Comparison of ENCODE assay signal across 11 mouse cellular contexts in the genomic region with DNA sequence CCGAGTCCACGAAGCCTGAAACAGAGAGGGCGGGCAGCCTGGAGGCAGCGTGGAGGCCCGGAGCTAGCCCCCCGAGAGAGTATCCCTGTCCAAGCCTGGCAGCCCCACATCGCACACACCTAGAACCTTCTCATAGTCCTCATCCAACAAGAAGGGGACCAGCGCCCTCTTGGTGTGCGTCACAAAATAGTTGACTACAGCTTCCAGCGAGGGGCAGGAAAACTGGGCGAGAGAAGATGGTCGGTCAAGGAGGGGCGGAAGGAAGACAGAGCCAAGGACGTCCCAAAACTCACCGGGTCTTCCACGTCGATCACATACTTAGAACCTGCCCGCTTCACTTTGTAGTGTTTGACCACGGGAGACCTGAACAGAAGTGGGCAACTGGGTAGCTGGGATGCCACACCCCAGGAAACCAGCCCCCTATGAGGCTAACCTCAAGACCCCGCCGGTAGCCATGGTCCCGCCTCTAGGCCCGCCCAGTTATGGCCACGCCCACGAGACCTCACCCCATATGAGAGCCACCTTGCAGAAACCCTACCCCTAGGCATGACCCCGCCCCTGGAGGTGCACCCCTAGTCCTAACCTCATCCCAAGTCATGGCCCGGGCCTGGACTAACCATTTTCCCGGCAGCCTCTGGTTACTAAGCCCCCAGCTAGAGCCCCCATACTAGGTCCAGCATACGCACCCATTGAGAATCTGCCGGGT. TPM values are rescaled to one million over a fixed set of nuclear protein-coding genes. Genes with fewer than 3 reads are reported as not detected.
A peak's percentile ranks its signal among the peaks of the same experiment; 100 is the strongest.
DNase-seq lines count a peak whose midpoint lies in the region; ATAC-seq and TF ChIP-seq lines count a peak whose summit lies in the region.
"Had no signal": no experiment of that assay in that cellular context is flagged by ENCODE, and none has a peak within 500 bp of the region (broad histone marks: within the 10 kb centered on the region; RNA-seq: fewer than 3 reads in every experiment).

No protein-coding gene starts in this region.

- H3K9me3 ChIP-seq in heart, embryonic 16.5 days (replicated peaks; ENCODE audit: control insufficient read depth, low read length) = 0 out of 2 replicates have a peak, but pooled peaks cover 3% of the 10 kb centered on the region
- H3K9me3 ChIP-seq in forebrain, postnatal 0 days (ENCODE audit: low read length) = no peaks in the 10 kb centered on the region
- no peaks in the 10 kb centered on the region for H3K9me3 ChIP-seq in midbrain, embryonic 11.5 days (ENCODE audit: control insufficient read depth, low read length)

- H3K9ac ChIP-seq in heart, embryonic 16.5 days (ENCODE audit: low read length) = no peak overlapping the region; the same call in 1 of the 2 replicates
- no peak overlapping the region for H3K9ac ChIP-seq in heart, adult 2 months (ENCODE audit: low read depth, low read length)
- H3K9ac ChIP-seq in forebrain, postnatal 0 days = no peak overlapping the region
- no peak overlapping the region for H3K9ac ChIP-seq in midbrain, embryonic 11.5 days (ENCODE audit: low read length)

- intact Hi-C loops in heart, adult 2 months (cut with DNase I) = no loop called here

- H3K79me2 ChIP-seq in heart, adult 2 months (replicated peaks; ENCODE audit: control insufficient read depth, insufficient read depth, low read length) = no peaks in the 10 kb centered on the region

- DNase-seq in heart, adult 2 months = no peak
- DNase-seq in R1 (ENCODE audit: low read depth, low spot score) = peak; percentile 87
- no peak for DNase-seq in forebrain, postnatal 0 days
- no peak for DNase-seq in midbrain, embryonic 11.5 days (ENCODE audit: low spot score, missing footprints)
- no peak for DNase-seq in cerebellum, adult 11-12 months
- DNase-seq in ovary, adult 18-20 months (ENCODE audit: low spot score) = no peak
- no peak for DNase-seq in right cerebral cortex, postnatal 10 days (ENCODE audit: low spot score in 2 of 2)
- DNase-seq: cerebellum, adult 11 months; kidney, adult 18-20 months had no signal

- H3K4me2 ChIP-seq in heart, embryonic 16.5 days (ENCODE audit: low read depth, low read length) = peak overlapping the region; percentile 34; the same call in 1 of the 2 replicates
- H3K4me2 ChIP-seq in forebrain, postnatal 0 days (ENCODE audit: low read depth) = no peak overlapping the region
- H3K4me2 ChIP-seq in midbrain, embryonic 11.5 days = peak overlapping the region; percentile 33

- 13% methylated on average over 30 of the region's 30 CpGs for WGBS in heart, embryonic 16.5 days
- 39% methylated on average over 30 of the region's 30 CpGs for WGBS in heart, adult 2 months
- 10% methylated on average over 30 of the region's 30 CpGs for WGBS in forebrain, postnatal 0 days
- 6% methylated on average over 30 of the region's 30 CpGs for WGBS in midbrain, embryonic 11.5 days

- no peak for TF ChIP-seq EP300 in heart, adult 2 months (IDR thresholded peaks at IDR 0.05; ENCODE audit: insufficient read depth, low read depth, low read length)

- no peak for TF ChIP-seq POLR2A in heart, adult 2 months (IDR thresholded peaks at IDR 0.05; ENCODE audit: insufficient read depth, low read depth, low read length)

- TF ChIP-seq CTCF in heart, adult 2 months (IDR thresholded peaks at IDR 0.05) = no peak
- 0 out of 2 replicates have a peak, but pooled peaks have one; percentile 16 for TF ChIP-seq CTCF in forebrain, postnatal 0 days (IDR thresholded peaks at IDR 0.05; ENCODE audit: low read depth)

- no peaks in the 10 kb centered on the region; the same call in 1 of the 2 replicates for H3K4me1 ChIP-seq in heart, embryonic 16.5 days (ENCODE audit: control insufficient read depth, insufficient read depth, low read length)
- no peaks in the 10 kb centered on the region; the same call in 1 of the 2 replicates for H3K4me1 ChIP-seq in heart, adult 2 months (ENCODE audit: control insufficient read depth, insufficient read depth, low read length)
- no peaks in the 10 kb centered on the region for H3K4me1 ChIP-seq in forebrain, postnatal 0 days (ENCODE audit: insufficient read depth)
- H3K4me1 ChIP-seq in midbrain, embryonic 11.5 days (ENCODE audit: control insufficient read depth, insufficient read depth, low read length) = peaks cover 2% of the 10 kb centered on the region; the same call in 1 of the 2 replicates

- no peak for ATAC-seq in heart, embryonic 16.5 days (replicated peaks; ENCODE audit: extremely low read depth, insufficient read depth, low FRiP score)
- no peak for ATAC-seq in forebrain, postnatal 0 days
- peak; percentile 36 for ATAC-seq in midbrain, embryonic 11.5 days (ENCODE audit: low FRiP score)

- H3K27me3 ChIP-seq in heart, embryonic 16.5 days (ENCODE audit: control insufficient read depth, insufficient read depth, low read length) = peaks cover 11% of the 10 kb centered on the region
- H3K27me3 ChIP-seq in heart, adult 2 months (ENCODE audit: control insufficient read depth, insufficient read depth, low read length) = no peaks in the 10 kb centered on the region
- peaks cover 4% of the 10 kb centered on the region; the same call in 1 of the 2 replicates for H3K27me3 ChIP-seq in forebrain, postnatal 0 days (ENCODE audit: insufficient read depth, low read length)
- peaks cover 7% of the 10 kb centered on the region; the same call in 1 of the 2 replicates for H3K27me3 ChIP-seq in midbrain, embryonic 11.5 days (ENCODE audit: control insufficient read depth, insufficient read depth, low read length)

- H3K36me3 ChIP-seq in heart, embryonic 16.5 days (ENCODE audit: control insufficient read depth, insufficient read depth) = no peaks in the 10 kb centered on the region
- H3K36me3 ChIP-seq in heart, adult 2 months (ENCODE audit: control insufficient read depth, insufficient read depth, low read length) = no peaks in the 10 kb centered on the region
- H3K36me3 ChIP-seq in forebrain, postnatal 0 days (ENCODE audit: insufficient read depth) = peaks cover 28% of the 10 kb centered on the region
- H3K36me3 ChIP-seq in midbrain, embryonic 11.5 days (ENCODE audit: control insufficient read depth, insufficient read depth, low read length) = 0 out of 2 replicates have a peak, but pooled peaks cover 2% of the 10 kb centered on the region
- H3K36me3 ChIP-seq: G1E had no signal

- H3K27ac ChIP-seq in heart, embryonic 16.5 days (ENCODE audit: low read length) = no peak overlapping the region
- no peak overlapping the region for H3K27ac ChIP-seq in heart, adult 2 months
- no peak overlapping the region for H3K27ac ChIP-seq in forebrain, postnatal 0 days (ENCODE audit: low read depth, low read length)
- H3K27ac ChIP-seq in midbrain, embryonic 11.5 days (ENCODE audit: low read depth, low read length) = no peak overlapping the region

- no peak overlapping the region for H3K4me3 ChIP-seq in heart, embryonic 16.5 days (ENCODE audit: low read length)
- H3K4me3 ChIP-seq in heart, adult 2 months = no peak overlapping the region
- H3K4me3 ChIP-seq in forebrain, postnatal 0 days (ENCODE audit: low read depth, low read length) = no peak overlapping the region
- H3K4me3 ChIP-seq in midbrain, embryonic 11.5 days (ENCODE audit: low read depth, low read length) = no peak overlapping the region

RNA-seq across cellular contexts. Expression of gene Stap2, which starts 5.4 kb away (rescaled TPM):
- 16.6 and 17.9 TPM in 2 replicates for polyA plus RNA-seq in heart, embryonic 16.5 days (2015; fragmentation: Nextera tagmentation; extraction: Ambion mirVana)
- 10 to 100 TPM; 12.2 to 14.8 TPM for total RNA-seq in heart, adult 2 months (2021)
- 28.6 and 30.6 TPM in 2 replicates for polyA plus RNA-seq in heart, adult 2 months (2012; rRNA removed)
- 2.2 and 4.5 TPM in 2 replicates for total RNA-seq in forebrain, postnatal 0 days (2014; rRNA removed)
- 4.0 and 4.3 TPM in 2 replicates for polyA plus RNA-seq in forebrain, postnatal 0 days (2015; fragmentation: Nextera tagmentation; extraction: Ambion mirVana)
- 3.6 and 4.5 TPM in 2 replicates for polyA plus RNA-seq in midbrain, embryonic 11.5 days (2014; fragmentation: Nextera tagmentation; extraction: Ambion mirVana)
- polyA plus RNA-seq: G1E had no signal

RNA-seq across cellular contexts. Expression of gene Mpnd, which starts 5.6 kb away (rescaled TPM):
- 77.4 and 78.0 TPM in 2 replicates for polyA plus RNA-seq in heart, embryonic 16.5 days (2015; fragmentation: Nextera tagmentation; extraction: Ambion mirVana)
- total RNA-seq in heart, adult 2 months (2021) = 10 to 100 TPM; 63.1 to 78.9 TPM
- 68.0 and 75.8 TPM in 2 replicates for polyA plus RNA-seq in heart, adult 2 months (2012; rRNA removed)
- 155 and 159 TPM in 2 replicates for total RNA-seq in forebrain, postnatal 0 days (2014; rRNA removed)
- polyA plus RNA-seq in forebrain, postnatal 0 days (2015; fragmentation: Nextera tagmentation; extraction: Ambion mirVana) = 99.0 and 110 TPM in 2 replicates
- 146 and 158 TPM in 2 replicates for polyA plus RNA-seq in midbrain, embryonic 11.5 days (2014; fragmentation: Nextera tagmentation; extraction: Ambion mirVana)

RNA-seq across cellular contexts. Expression of gene Fsd1, which starts 13.6 kb away (rescaled TPM):
- 2.3 and 3.5 TPM in 2 replicates for polyA plus RNA-seq in heart, embryonic 16.5 days (2015; fragmentation: Nextera tagmentation; extraction: Ambion mirVana)
- under 1 TPM; 0.50 to 0.61 TPM for total RNA-seq in heart, adult 2 months (2021)
- polyA plus RNA-seq in heart, adult 2 months (2012; rRNA removed) = 0.35 and 0.76 TPM in 2 replicates
- total RNA-seq in forebrain, postnatal 0 days (2014; rRNA removed) = 106 and 113 TPM in 2 replicates
- 162 and 169 TPM in 2 replicates for polyA plus RNA-seq in forebrain, postnatal 0 days (2015; fragmentation: Nextera tagmentation; extraction: Ambion mirVana)
- polyA plus RNA-seq in midbrain, embryonic 11.5 days (2014; fragmentation: Nextera tagmentation; extraction: Ambion mirVana) = 61.2 and 65.6 TPM in 2 replicates
- polyA plus RNA-seq: G1E had no signal

RNA-seq across cellular contexts. Expression of gene Shd, which starts 29.7 kb away (rescaled TPM):
- 6.6 and 6.9 TPM in 2 replicates for polyA plus RNA-seq in heart, embryonic 16.5 days (2015; fragmentation: Nextera tagmentation; extraction: Ambion mirVana)
- total RNA-seq in heart, adult 2 months (2021) = under 1 TPM; 0.63 to 0.64 TPM
- 1.9 TPM in 2 replicates for polyA plus RNA-seq in heart, adult 2 months (2012; rRNA removed)
- total RNA-seq in forebrain, postnatal 0 days (2014; rRNA removed) = 124 and 152 TPM in 2 replicates
- 106 and 116 TPM in 2 replicates for polyA plus RNA-seq in forebrain, postnatal 0 days (2015; fragmentation: Nextera tagmentation; extraction: Ambion mirVana)
- polyA plus RNA-seq in midbrain, embryonic 11.5 days (2014; fragmentation: Nextera tagmentation; extraction: Ambion mirVana) = 81.9 and 89.1 TPM in 2 replicates
- total RNA-seq: G1E had no signal

RNA-seq across cellular contexts. Expression of gene Sh3gl1, which starts 36.5 kb away (rescaled TPM):
- polyA plus RNA-seq in heart, embryonic 16.5 days (2015; fragmentation: Nextera tagmentation; extraction: Ambion mirVana) = 81.1 and 82.8 TPM in 2 replicates
- total RNA-seq in heart, adult 2 months (2021) = 10 to 100 TPM; 13.6 to 14.3 TPM
- 26.4 and 27.4 TPM in 2 replicates for polyA plus RNA-seq in heart, adult 2 months (2012; rRNA removed)
- 65.1 and 74.5 TPM in 2 replicates for total RNA-seq in forebrain, postnatal 0 days (2014; rRNA removed)
- 93.2 and 99.0 TPM in 2 replicates for polyA plus RNA-seq in forebrain, postnatal 0 days (2015; fragmentation: Nextera tagmentation; extraction: Ambion mirVana)
- 106 and 118 TPM in 2 replicates for polyA plus RNA-seq in midbrain, embryonic 11.5 days (2014; fragmentation: Nextera tagmentation; extraction: Ambion mirVana)

Comparison
In these comparisons a context has a peak if more than half of its experiments do, and no peak if none do; other contexts are left out.
1. RNA of gene Fsd1, which starts 13.6 kb away (polyA plus RNA-seq): 162 to 169 TPM in forebrain, postnatal 0 days and 61.2 to 65.6 TPM in midbrain, embryonic 11.5 days; 2.3 to 3.5 TPM in heart, embryonic 16.5 days and 0.35 to 0.76 TPM in heart, adult 2 months; every median in the first group is over 10 times any median in the second.